Mouse (Mus musculus): ENCODE results near the gene Pex10. TPM values are rescaled to one million over a fixed set of nuclear protein-coding genes. Genes with fewer than 3 reads are reported as not detected.
A peak's percentile ranks its signal among the peaks of the same experiment; 100 is the strongest.

The Pex10 gene
- total RNA-seq, 2 experiments from 2014 or later = 18.2 to 20.3 TPM

- no peak for DNase-seq (ENCODE audit: low spot score in 2 of 2)
These were observed 24.1 kb downstream of the Pex10 start for GRCm38 (mm10) chr4:155090688-155091449.

GRCm38 (mm10) chr4:155092718-155093430, 26.1 kb downstream of the Pex10 start:
- no peak for DNase-seq (ENCODE audit: low spot score in 2 of 2)

- DNase-seq (ENCODE audit: low spot score in 2 of 2) = no peak
These were observed 26.8 kb downstream of the Pex10 start for GRCm38 (mm10) chr4:155093431-155094149.

- DNase-seq (ENCODE audit: low spot score in 2 of 2) = peak; percentile 43 to 57
These were observed 27.7 kb downstream of the Pex10 start for GRCm38 (mm10) chr4:155094565-155094964.

GRCm38 (mm10) chr4:155095238-155095900, 28.6 kb downstream of the Pex10 start:
- peak; percentile 75 to 85 for DNase-seq (ENCODE audit: low spot score in 2 of 2)

- DNase-seq (ENCODE audit: low spot score in 2 of 2) = no peak
These were observed 29.2 kb downstream of the Pex10 start for GRCm38 (mm10) chr4:155095967-155096366.

- DNase-seq (ENCODE audit: low spot score in 2 of 2) = no peak
These were observed 30.6 kb downstream of the Pex10 start for GRCm38 (mm10) chr4:155097452-155097851.

GRCm38 (mm10) chr4:155098572-155098971, 31.8 kb downstream of the Pex10 start:
- no peak for DNase-seq (ENCODE audit: low spot score in 2 of 2)

- DNase-seq (ENCODE audit: low spot score in 2 of 2) = no peak
These were observed 41.1 kb downstream of the Pex10 start for GRCm38 (mm10) chr4:155107886-155108285.

- DNase-seq (ENCODE audit: low spot score in 2 of 2) = no peak
These were observed 42.7 kb downstream of the Pex10 start for GRCm38 (mm10) chr4:155109471-155109870.

GRCm38 (mm10) chr4:155113766-155114410, 47.1 kb downstream of the Pex10 start:
- no peak for DNase-seq (ENCODE audit: low spot score in 2 of 2)

GRCm38 (mm10) chr4:155116607-155117006, 49.8 kb downstream of the Pex10 start:
- DNase-seq (ENCODE audit: low spot score in 2 of 2) = no peak

- no peak for DNase-seq (ENCODE audit: low spot score in 2 of 2)
These were observed 50.7 kb downstream of the Pex10 start for GRCm38 (mm10) chr4:155117396-155117978.

- DNase-seq (ENCODE audit: low spot score in 2 of 2) = no peak
These were observed 51.5 kb downstream of the Pex10 start for GRCm38 (mm10) chr4:155118278-155118677.

- DNase-seq (ENCODE audit: low spot score in 2 of 2) = no peak
These were observed 53.2 kb downstream of the Pex10 start for GRCm38 (mm10) chr4:155120038-155120437.

GRCm38 (mm10) chr4:155120583-155120982, 53.8 kb downstream of the Pex10 start:
- DNase-seq (ENCODE audit: low spot score in 2 of 2) = no peak

GRCm38 (mm10) chr4:155121222-155121621, 54.4 kb downstream of the Pex10 start:
- no peak for DNase-seq (ENCODE audit: low spot score in 2 of 2)
